Comparison of ENCODE assay signal across 8 mouse cellular contexts in the genomic region with DNA sequence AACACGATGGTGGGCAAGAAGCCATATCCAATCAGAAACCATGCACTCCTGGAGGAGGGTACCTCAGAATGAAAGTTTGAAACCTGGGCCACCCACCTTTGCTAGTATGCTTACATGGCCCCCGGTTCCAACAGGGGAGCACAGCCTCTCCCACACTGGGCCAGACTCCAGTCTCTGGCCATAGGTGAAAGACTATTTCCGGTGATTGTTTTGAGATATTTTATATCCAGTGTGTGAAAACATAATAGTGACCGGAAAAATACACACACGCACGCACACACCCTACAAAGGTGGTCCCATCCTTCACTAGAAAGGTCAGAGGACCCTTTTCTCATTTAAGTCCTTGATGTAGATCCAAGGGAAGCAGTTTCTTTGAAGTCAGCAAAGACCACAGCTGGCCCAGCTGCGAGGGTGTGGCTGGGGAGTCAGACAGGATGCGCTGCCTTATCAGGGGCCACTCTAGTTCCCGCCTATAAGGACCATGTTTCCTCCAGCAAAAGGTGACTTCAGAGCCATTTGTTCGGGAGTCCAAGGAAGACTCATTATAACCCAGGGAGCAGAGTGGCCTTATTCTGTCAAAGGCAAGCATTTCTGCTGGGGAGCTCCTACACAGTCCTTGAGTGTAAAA.
DNase-seq lines count a peak whose midpoint lies in the region; ATAC-seq and TF ChIP-seq lines count a peak whose summit lies in the region.

No protein-coding gene starts in this region.

- H3K9ac ChIP-seq in forebrain, postnatal 0 days, result no peak overlapping the region
- H3K9ac ChIP-seq in forebrain, embryonic 14.5 days (ENCODE audit: low read length), result no peak overlapping the region
- H3K9ac ChIP-seq in heart, embryonic 11.5 days (ENCODE audit: low read depth, low read length), result peak overlapping the region; percentile 17; the same call in 1 of the 2 replicates
- no peak overlapping the region for H3K9ac ChIP-seq in limb, embryonic 14.5 days (ENCODE audit: low read depth, low read length, severe bottlenecking)

- ATAC-seq in forebrain, postnatal 0 days, result no peak
- ATAC-seq in forebrain, embryonic 14.5 days, result no peak
- no peak for ATAC-seq in heart, embryonic 11.5 days (replicated peaks; ENCODE audit: insufficient number of reproducible peaks, low FRiP score, low TSS enrichment)
- no peak for ATAC-seq in limb, embryonic 14.5 days (ENCODE audit: low FRiP score, low read depth)
- ATAC-seq in erythroblast, adult 5-6 weeks (replicated peaks; ENCODE audit: low FRiP score, poor library complexity, severe bottlenecking), result no peak

- DNase-seq in forebrain, postnatal 0 days, result no peak
- DNase-seq in forebrain, embryonic 14.5 days (ENCODE audit: low spot score), result no peak
- DNase-seq in 416B (ENCODE audit: low read depth), result peak; percentile 34
- no peak for DNase-seq in limb, embryonic 14.5 days (ENCODE audit: low spot score)
- no peak for DNase-seq in frontal cortex, postnatal 36 days (ENCODE audit: low spot score in 2 of 2)
- DNase-seq in spleen, postnatal 14 days (ENCODE audit: low spot score in 2 of 2), result no peak

- no peaks in the 10 kb centered on the region for H3K36me3 ChIP-seq in forebrain, postnatal 0 days (ENCODE audit: insufficient read depth)
- H3K36me3 ChIP-seq in forebrain, embryonic 14.5 days (ENCODE audit: control insufficient read depth, insufficient read depth, low read length), result no peaks in the 10 kb centered on the region
- no peaks in the 10 kb centered on the region for H3K36me3 ChIP-seq in heart, embryonic 11.5 days (ENCODE audit: control insufficient read depth, insufficient read depth, low read length)
- no peaks in the 10 kb centered on the region for H3K36me3 ChIP-seq in limb, embryonic 14.5 days (ENCODE audit: control insufficient read depth, insufficient read depth, low read length)

- 88% methylated on average over 10 of the region's 10 CpGs for WGBS in forebrain, postnatal 0 days
- 91% methylated on average over 10 of the region's 10 CpGs for WGBS in forebrain, embryonic 14.5 days
- WGBS in heart, embryonic 11.5 days (ENCODE audit: insufficient replicate concordance), result 61% methylated on average over 10 of the region's 10 CpGs
- WGBS in limb, embryonic 14.5 days, result 70% methylated on average over 10 of the region's 10 CpGs

- no peaks in the 10 kb centered on the region for H3K27me3 ChIP-seq in forebrain, postnatal 0 days (ENCODE audit: insufficient read depth, low read length)
- H3K27me3 ChIP-seq in forebrain, embryonic 14.5 days (replicated peaks; ENCODE audit: control insufficient read depth, insufficient read depth, low read length), result no peaks in the 10 kb centered on the region
- no peaks in the 10 kb centered on the region for H3K27me3 ChIP-seq in heart, embryonic 11.5 days (ENCODE audit: control insufficient read depth, insufficient read depth, low read length)
- H3K27me3 ChIP-seq in limb, embryonic 14.5 days (ENCODE audit: control insufficient read depth, insufficient read depth, low read length), result no peaks in the 10 kb centered on the region

- H3K9me3 ChIP-seq in forebrain, postnatal 0 days (ENCODE audit: low read length), result no peaks in the 10 kb centered on the region
- H3K9me3 ChIP-seq in forebrain, embryonic 14.5 days (replicated peaks; ENCODE audit: control insufficient read depth, low read length), result no peaks in the 10 kb centered on the region
- H3K9me3 ChIP-seq in heart, embryonic 11.5 days (replicated peaks; ENCODE audit: control insufficient read depth, low read length), result no peaks in the 10 kb centered on the region
- no peaks in the 10 kb centered on the region for H3K9me3 ChIP-seq in limb, embryonic 14.5 days (ENCODE audit: control insufficient read depth, low read length)

- TF ChIP-seq CTCF in forebrain, postnatal 0 days (IDR thresholded peaks at IDR 0.05; ENCODE audit: low read depth), result no peak

- no peak for TF ChIP-seq POLR2A in limb, embryonic 14.5 days (IDR thresholded peaks at IDR 0.05; ENCODE audit: borderline replicate concordance, extremely low read depth, insufficient read depth, insufficient read length)

- no peak overlapping the region for H3K4me3 ChIP-seq in forebrain, postnatal 0 days (ENCODE audit: low read depth, low read length)
- H3K4me3 ChIP-seq in forebrain, embryonic 14.5 days (ENCODE audit: low read depth, low read length), result no peak overlapping the region
- H3K4me3 ChIP-seq in heart, embryonic 11.5 days (ENCODE audit: low read depth, low read length), result no peak overlapping the region
- no peak overlapping the region for H3K4me3 ChIP-seq in limb, embryonic 14.5 days (replicated peaks; ENCODE audit: low read length)

- H3K4me1 ChIP-seq in forebrain, postnatal 0 days (ENCODE audit: insufficient read depth), result peaks cover 10% of the 10 kb centered on the region
- H3K4me1 ChIP-seq in forebrain, embryonic 14.5 days (ENCODE audit: control insufficient read depth, insufficient read depth, low read length), result peaks cover 16% of the 10 kb centered on the region
- H3K4me1 ChIP-seq in heart, embryonic 11.5 days (ENCODE audit: control insufficient read depth, insufficient read depth, low read length), result peaks cover 59% of the 10 kb centered on the region
- H3K4me1 ChIP-seq in limb, embryonic 14.5 days (ENCODE audit: control insufficient read depth, insufficient read depth, low read length), result peaks cover 50% of the 10 kb centered on the region

- peak overlapping the region; percentile 40; the same call in 1 of the 2 replicates for H3K27ac ChIP-seq in forebrain, postnatal 0 days (ENCODE audit: low read depth, low read length)
- H3K27ac ChIP-seq in forebrain, embryonic 14.5 days (ENCODE audit: low read depth, low read length), result no peak overlapping the region; the same call in 1 of the 2 replicates
- H3K27ac ChIP-seq in heart, embryonic 11.5 days (ENCODE audit: low read depth, low read length), result peak overlapping the region; percentile 95
- H3K27ac ChIP-seq in limb, embryonic 14.5 days (replicated peaks; ENCODE audit: low read depth, low read length), result peak overlapping the region; percentile 72

- H3K4me2 ChIP-seq in forebrain, postnatal 0 days (ENCODE audit: low read depth), result no peak overlapping the region
- no peak overlapping the region for H3K4me2 ChIP-seq in forebrain, embryonic 14.5 days (ENCODE audit: low read length)
- H3K4me2 ChIP-seq in heart, embryonic 11.5 days, result no peak overlapping the region
- no peak overlapping the region for H3K4me2 ChIP-seq in limb, embryonic 14.5 days (replicated peaks; ENCODE audit: low read depth, low read length, severe bottlenecking)
